Mouse (Mus musculus) intestine, postnatal 0 days (tissue): ENCODE measurements around the gene Stmn1. TPM values are rescaled to one million over a fixed set of nuclear protein-coding genes. Genes with fewer than 3 reads are reported as not detected.

ENCODE experiments used
- ATAC-seq: fragments of 200-750 bp; cut with Nextera tagmentation; 2 replicates; pipeline ENCODE4 v1.8.0; 2017; ENCODE audit warnings: mild to moderate bottlenecking, moderate TSS enrichment, moderate library complexity
- H3K27ac ChIP-seq: fragments of 300-500 bp; sonication (generic); 2 replicates; pipeline ENCODE4 v1.5.1; 2014; ENCODE audit warnings: mild to moderate bottlenecking, low read depth, low read length, moderate library complexity
- H3K27me3 ChIP-seq: fragments of 300-500 bp; sonication (generic); replicated peaks from 2 replicates; pipeline ENCODE4 v1.6.1; 2014; ENCODE audit warnings: low read length, mixed read lengths; ENCODE audit not compliant: control insufficient read depth, insufficient read depth
- H3K36me3 ChIP-seq: fragments of 300-500 bp; sonication (generic); 2 replicates; pipeline ENCODE4 v1.6.1; 2014; ENCODE audit warnings: mild to moderate bottlenecking, moderate library complexity; ENCODE audit not compliant: control insufficient read depth, insufficient read depth
- H3K4me1 ChIP-seq: fragments of 300-500 bp; sonication (generic); replicated peaks from 2 replicates; pipeline ENCODE4 v1.6.1; 2014; ENCODE audit warnings: antibody characterized with exemption, low read length, mixed read lengths; ENCODE audit not compliant: control insufficient read depth, insufficient read depth
- H3K4me2 ChIP-seq: fragments of 300-500 bp; sonication (generic); replicated peaks from 2 replicates; pipeline ENCODE4 v1.6.1; 2014; ENCODE audit warnings: low read depth, mild to moderate bottlenecking, moderate library complexity
- H3K4me3 ChIP-seq: fragments of 300-500 bp; sonication (generic); 2 replicates; pipeline ENCODE4 v1.5.1; 2014; ENCODE audit warnings: low read depth, low read length
- H3K9ac ChIP-seq: fragments of 300-500 bp; sonication (generic); 2 replicates; pipeline ENCODE4 v1.6.1; 2014; ENCODE audit warnings: mild to moderate bottlenecking, low read depth, low read length
- H3K9me3 ChIP-seq: fragments of 300-500 bp; sonication (generic); 2 replicates; pipeline ENCODE4 v1.6.1; 2016; ENCODE audit warnings: mixed run types; ENCODE audit not compliant: control insufficient read depth
- CTCF ChIP-seq: sonication (generic); IDR thresholded peaks from 2 replicates; pipeline ENCODE4 v1.5.1; 2016; ENCODE audit warnings: low read depth, mild to moderate bottlenecking, control low read depth, antibody characterized with exemption, moderate library complexity
- WGBS: fragments of 180-500 bp; shearing (Covaris S2); extraction: QIAGEN DNeasy Blood & Tissue Kit; methylation state at CpG from one replicate; pipeline ENCODE4 v1.1.7; 2014; 5-methylcytosine and 5-hydroxymethylcytosine counted together
- microRNA-seq: library from miRNA; unstranded; fragments of <30 nt; microRNA quantifications from one replicate; pipeline ENCODE4, GENCODE M21; 2016
- polyA plus RNA-seq: library from polyadenylated mRNA; unstranded; fragments of >200 nt; fragmentation: Nextera tagmentation; extraction: Ambion mirVana; gene quantifications from 2 replicates; pipeline ENCODE4 v1.2.1, GENCODE M21; 2015

Stmn1 gene
- polyA plus RNA-seq, 1 experiment from 2014 or later = 412 TPM

GRCm38 (mm10) chr4:134518541-134518940 is 50.4 kb downstream of the Stmn1 start:
- Histone ChIP-seq H3K9ac (no peak overlapping the region), H3K27me3 (no peaks in the 10 kb centered on the region)
- WGBS = 85% methylated on average over 4 of the region's 4 CpGs

GRCm38 (mm10) chr4:134519281-134519680 is 51.2 kb downstream of the Stmn1 start:
- no peak for ATAC-seq
- Histone ChIP-seq H3K4me1 (no peaks in the 10 kb centered on the region), H3K27ac (no peak overlapping the region), H3K36me3 (peaks cover 14% of the 10 kb centered on the region; the same call in 1 of the 2 replicates), H3K9ac (no peak overlapping the region), H3K4me2 (no peak overlapping the region), H3K9me3 (no peaks in the 10 kb centered on the region), H3K4me3 (no peak overlapping the region), H3K27me3 (no peaks in the 10 kb centered on the region)
- no peak for TF ChIP-seq CTCF

More at GRCm38 (mm10) chr4:134518541-134518940, 50.4 kb downstream of the Stmn1 start:
- TF ChIP-seq CTCF = no peak
- ATAC-seq = no peak
- H3K27ac ChIP-seq = no peak overlapping the region
- no peaks in the 10 kb centered on the region for H3K4me1 ChIP-seq
- no peak overlapping the region for H3K4me2 ChIP-seq
- peaks cover 11% of the 10 kb centered on the region; the same call in 1 of the 2 replicates for H3K36me3 ChIP-seq
- no peak overlapping the region for H3K4me3 ChIP-seq
- no peaks in the 10 kb centered on the region for H3K9me3 ChIP-seq

Small RNA genes within 50 kb of the gene (microRNA-seq; reads per million reads assigned to microRNA genes)
- 0.82 reads per million for gene Gm23634

Other genes starting within 250 kb of the Stmn1 start
- 0.60 and 0.81 TPM in 2 replicates for gene Catsper4, start 240.9 kb upstream of the Stmn1 start, polyA plus RNA-seq
- 13.8 and 15.5 TPM in 2 replicates for gene Cnksr1, start 229.9 kb upstream of the Stmn1 start, polyA plus RNA-seq
- gene E130218I03Rik, start 224.7 kb upstream of the Stmn1 start, polyA plus RNA-seq = 0.39 and 0.46 TPM in 2 replicates
- 9.4 and 10.5 TPM in 2 replicates for gene Zfp593, start 222.7 kb upstream of the Stmn1 start, polyA plus RNA-seq
- gene Gm30191, start 221.4 kb upstream of the Stmn1 start, polyA plus RNA-seq = not detected in 2 replicates
- gene Grrp1, start 214.2 kb upstream of the Stmn1 start, polyA plus RNA-seq = 6.8 and 7.6 TPM in 2 replicates
- 9.2 and 9.6 TPM in 2 replicates for gene Pdik1l, start 180.4 kb upstream of the Stmn1 start, polyA plus RNA-seq
- 1.4 and 1.7 TPM in 2 replicates for gene Trim63, start 153.2 kb upstream of the Stmn1 start, polyA plus RNA-seq
- 15.4 and 39.1 TPM in 2 replicates for gene Slc30a2, start 125.1 kb upstream of the Stmn1 start, polyA plus RNA-seq
- 1.0 and 1.2 TPM in 2 replicates for gene Extl1, start 84.5 kb upstream of the Stmn1 start, polyA plus RNA-seq
- gene Pafah2, start 72.0 kb upstream of the Stmn1 start, polyA plus RNA-seq = 39.8 and 49.2 TPM in 2 replicates
- gene Paqr7, start 28.4 kb downstream of the Stmn1 start, polyA plus RNA-seq = 62.6 and 70.3 TPM in 2 replicates
- 3.8 TPM in 2 replicates for gene Aunip, start 42.7 kb downstream of the Stmn1 start, polyA plus RNA-seq
- 84.5 and 88.1 TPM in 2 replicates for gene Mtfr1l, start 67.1 kb downstream of the Stmn1 start, polyA plus RNA-seq
- 5.7 and 6.8 TPM in 2 replicates for gene Selenon, start 83.8 kb downstream of the Stmn1 start, polyA plus RNA-seq
- 1.7 TPM in 2 replicates for gene Man1c1, start 236.0 kb downstream of the Stmn1 start, polyA plus RNA-seq